Mouse (Mus musculus) cerebellum, adult 2 months (tissue): ENCODE measurements at regions not wholly inside any gene's neighbourhood (a gene's known extent, or its start where the extent isn't known, plus 50 kb on each side); places are given as distances from the start of the nearest gene placed in this dataset.

ENCODE experiments used
- DNase-seq, 2 experiments: peaks; one replicate each; pipeline ENCODE4 v3.0.0; 2021
- H3K27ac ChIP-seq: fragments of 200-500 bp; 2 replicates; pipeline ENCODE4 v1.5.1; 2012; ENCODE audit warnings: low read length, control low read depth, inconsistent platforms; ENCODE audit not compliant: insufficient read depth
- H3K27me3 ChIP-seq: fragments of 200-500 bp; 2 replicates; pipeline ENCODE4 v1.6.1; 2012; ENCODE audit warnings: inconsistent platforms, mild to moderate bottlenecking, low read length, moderate library complexity; ENCODE audit not compliant: control insufficient read depth, insufficient read depth
- H3K4me1 ChIP-seq: fragments of 200-500 bp; 2 replicates; pipeline ENCODE4 v1.6.1; 2011; ENCODE audit warnings: low read length; ENCODE audit not compliant: control insufficient read depth, insufficient read depth
- H3K4me3 ChIP-seq: fragments of 200-500 bp; replicated peaks from 2 replicates; pipeline ENCODE3; 2011; ENCODE audit warnings: mild to moderate bottlenecking, low read depth, low read length, control low read depth; ENCODE audit not compliant: insufficient read depth
- CTCF ChIP-seq: fragments of 200-500 bp; IDR thresholded peaks from 2 replicates; pipeline ENCODE4 v1.5.1; 2011; ENCODE audit warnings: low read depth, mild to moderate bottlenecking, control low read depth, low read length, moderate library complexity, borderline replicate concordance; ENCODE audit not compliant: insufficient read depth
- POLR2A ChIP-seq: fragments of 200-500 bp; IDR thresholded peaks from 2 replicates; pipeline ENCODE4 v1.6.1; 2011; ENCODE audit warnings: low read length, control low read depth, borderline replicate concordance; ENCODE audit not compliant: insufficient read depth
- WGBS: fragments of 180-500 bp; shearing (Covaris S2); methylation state at CpG from one replicate; pipeline ENCODE4 v1.1.7; 2018; 5-methylcytosine and 5-hydroxymethylcytosine counted together

GRCm38 (mm10) chr17:83137720-83138119 lies 77.4 kb upstream of the Pkdcc start:
- Histone ChIP-seq H3K4me3 (no peak overlapping the region), H3K4me1 (no peaks in the 10 kb centered on the region), H3K27me3 (no peaks in the 10 kb centered on the region; the same call in 1 of the 2 replicates), H3K27ac (no peak overlapping the region)
- 93% methylated on average over 7 of the region's 7 CpGs for WGBS
- no peak for DNase-seq
- no peak for TF ChIP-seq CTCF
- no peak for TF ChIP-seq POLR2A

GRCm38 (mm10) chr17:83138493-83139417 lies 76.3 kb upstream of the Pkdcc start:
- DNase-seq: no peak
- Histone ChIP-seq H3K27me3 (no peaks in the 10 kb centered on the region; the same call in 1 of the 2 replicates), H3K27ac (no peak overlapping the region), H3K4me3 (no peak overlapping the region), H3K4me1 (no peaks in the 10 kb centered on the region)
- 67% methylated on average over 11 of the region's 11 CpGs for WGBS
- TF ChIP-seq CTCF (no peak), POLR2A (no peak)

GRCm38 (mm10) chr17:83148371-83148929 lies 66.6 kb upstream of the Pkdcc start:
- Histone ChIP-seq H3K27ac (no peak overlapping the region), H3K4me1 (peaks cover 3% of the 10 kb centered on the region), H3K27me3 (no peaks in the 10 kb centered on the region), H3K4me3 (no peak overlapping the region)
- WGBS: 91% methylated on average over 15 of the region's 15 CpGs
- TF ChIP-seq POLR2A (no peak), CTCF (no peak)
- no peak for DNase-seq

- Histone ChIP-seq H3K4me3 (no peak overlapping the region), H3K27ac (no peak overlapping the region)
- peak; percentile 78 to 85 for DNase-seq
These were observed 65.8 kb upstream of the Pkdcc start for GRCm38 (mm10) chr17:83149336-83149735.

GRCm38 (mm10) chr17:83155106-83155505 lies 60.0 kb upstream of the Pkdcc start:
- no peak for TF ChIP-seq CTCF
- TF ChIP-seq POLR2A: no peak
- Histone ChIP-seq H3K4me1 (no peaks in the 10 kb centered on the region), H3K27ac (no peak overlapping the region), H3K4me3 (no peak overlapping the region), H3K27me3 (no peaks in the 10 kb centered on the region)
- WGBS: 95% methylated on average over 4 of the region's 4 CpGs
- no peak for DNase-seq

More at GRCm38 (mm10) chr17:83149336-83149735, 65.8 kb upstream of the Pkdcc start:
- no peak for TF ChIP-seq CTCF
- TF ChIP-seq POLR2A: no peak
- H3K27me3 ChIP-seq: no peaks in the 10 kb centered on the region
- 13% methylated on average over 6 of the region's 6 CpGs for WGBS
- peaks cover 3% of the 10 kb centered on the region for H3K4me1 ChIP-seq

GRCm38 (mm10) chr17:83156682-83157081 lies 58.4 kb upstream of the Pkdcc start:
- Histone ChIP-seq H3K27me3 (no peaks in the 10 kb centered on the region), H3K27ac (no peak overlapping the region), H3K4me1 (no peaks in the 10 kb centered on the region), H3K4me3 (no peak overlapping the region)
- DNase-seq: no peak
- no peak for TF ChIP-seq CTCF
- TF ChIP-seq POLR2A: no peak
- WGBS: 86% methylated on average over 8 of the region's 8 CpGs

GRCm38 (mm10) chr17:83158053-83158452 lies 57.0 kb upstream of the Pkdcc start:
- Histone ChIP-seq H3K4me3 (no peak overlapping the region), H3K27me3 (no peaks in the 10 kb centered on the region), H3K27ac (no peak overlapping the region), H3K4me1 (no peaks in the 10 kb centered on the region)
- 95% methylated on average over 6 of the region's 6 CpGs for WGBS
- TF ChIP-seq POLR2A (no peak), CTCF (no peak)
- no peak for DNase-seq

GRCm38 (mm10) chr17:83158652-83159051 lies 56.4 kb upstream of the Pkdcc start:
- no peak for DNase-seq
- H3K27me3 ChIP-seq: no peaks in the 10 kb centered on the region
- WGBS: 68% methylated on average over 10 of the region's 10 CpGs
- no peak for TF ChIP-seq POLR2A
- no peak for TF ChIP-seq CTCF
- no peak overlapping the region for H3K4me3 ChIP-seq
- no peak overlapping the region for H3K27ac ChIP-seq
- no peaks in the 10 kb centered on the region for H3K4me1 ChIP-seq
